Mouse (Mus musculus): ENCODE results near the gene Dnah5. TPM values are rescaled to one million over a fixed set of nuclear protein-coding genes. Genes with fewer than 3 reads are reported as not detected.

The Dnah5 gene
- 2.0 TPM in 2 replicates for total RNA-seq (2014; rRNA removed)
- polyA plus RNA-seq (2015; fragmentation: Nextera tagmentation; extraction: Ambion mirVana), result 0.19 and 0.24 TPM in 2 replicates

DNA sequence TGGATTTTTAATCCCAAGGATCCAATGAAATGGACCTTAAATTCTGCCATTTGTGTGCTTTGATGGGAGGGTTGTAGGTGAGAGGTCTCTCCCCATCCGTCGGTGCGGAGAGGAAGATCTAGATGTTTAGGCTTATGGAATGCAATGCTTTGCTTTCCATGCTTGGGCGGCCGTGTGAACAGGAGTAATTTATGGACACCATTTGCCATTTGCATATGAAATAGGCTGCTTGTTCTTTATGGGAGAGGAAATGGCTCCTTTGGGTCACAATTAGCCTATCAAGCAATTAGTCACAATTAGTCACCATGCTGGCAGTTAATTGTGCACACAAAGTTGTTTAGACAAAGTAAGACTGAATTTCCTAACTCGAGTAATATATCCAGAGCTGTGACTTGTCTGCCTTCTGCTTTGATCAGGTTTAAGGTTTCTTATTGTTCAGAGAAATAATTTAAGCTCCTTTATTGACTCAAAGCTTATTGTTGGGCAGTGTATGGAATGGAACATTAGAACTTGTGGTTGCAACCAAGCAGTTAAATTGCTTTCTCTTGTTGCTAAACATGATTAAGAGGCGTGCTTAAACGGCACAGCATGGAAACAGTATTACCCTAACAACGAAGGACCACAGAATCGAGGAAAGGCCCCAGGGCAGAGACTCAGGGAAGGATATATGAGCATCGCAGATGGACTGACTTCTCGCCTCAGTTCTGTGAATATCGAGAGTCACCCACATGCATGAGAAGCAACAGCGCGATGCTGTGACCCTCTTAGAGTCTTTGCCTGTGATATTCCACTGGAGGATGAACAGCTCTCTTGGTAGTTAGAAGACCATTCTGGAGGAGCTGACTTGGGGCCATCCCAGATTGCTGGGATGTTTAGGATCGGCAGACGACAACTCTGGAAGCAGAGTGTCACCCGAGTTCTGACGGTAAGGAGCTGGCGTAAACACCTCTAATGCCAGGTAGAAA, at the start of gene Dnah5:
Gene Dnah5, plus strand, starts transcription at position 642 of the 965 bp plus-strand sequence.
- Histone ChIP-seq H3K4me3 (ENCODE audit: low read depth, low read length) (no peak within 1 kb of the TSS), H3K9me3 (ENCODE audit: low read length) (no peaks in the 10 kb centered on the region), H3K4me1 (ENCODE audit: insufficient read depth) (no peaks in the 10 kb centered on the region), H3K27ac (ENCODE audit: low read depth, low read length) (no peak within 1 kb of the TSS), H3K4me2 (ENCODE audit: low read depth) (no peak within 1 kb of the TSS), H3K36me3 (ENCODE audit: insufficient read depth) (no peaks in the 10 kb centered on the region), H3K27me3 (ENCODE audit: insufficient read depth, low read length) (no peaks in the 10 kb centered on the region; the same call in 1 of the 2 replicates), H3K9ac (no peak within 1 kb of the TSS)
- WGBS, result 43% methylated on average over 20 of the region's 20 CpGs
- ATAC-seq (no peak; the same call in 1 of the 2 replicates), DNase-seq (no peak)
- TF ChIP-seq CTCF (IDR thresholded peaks at IDR 0.05; ENCODE audit: low read depth), result no peak

DNA sequence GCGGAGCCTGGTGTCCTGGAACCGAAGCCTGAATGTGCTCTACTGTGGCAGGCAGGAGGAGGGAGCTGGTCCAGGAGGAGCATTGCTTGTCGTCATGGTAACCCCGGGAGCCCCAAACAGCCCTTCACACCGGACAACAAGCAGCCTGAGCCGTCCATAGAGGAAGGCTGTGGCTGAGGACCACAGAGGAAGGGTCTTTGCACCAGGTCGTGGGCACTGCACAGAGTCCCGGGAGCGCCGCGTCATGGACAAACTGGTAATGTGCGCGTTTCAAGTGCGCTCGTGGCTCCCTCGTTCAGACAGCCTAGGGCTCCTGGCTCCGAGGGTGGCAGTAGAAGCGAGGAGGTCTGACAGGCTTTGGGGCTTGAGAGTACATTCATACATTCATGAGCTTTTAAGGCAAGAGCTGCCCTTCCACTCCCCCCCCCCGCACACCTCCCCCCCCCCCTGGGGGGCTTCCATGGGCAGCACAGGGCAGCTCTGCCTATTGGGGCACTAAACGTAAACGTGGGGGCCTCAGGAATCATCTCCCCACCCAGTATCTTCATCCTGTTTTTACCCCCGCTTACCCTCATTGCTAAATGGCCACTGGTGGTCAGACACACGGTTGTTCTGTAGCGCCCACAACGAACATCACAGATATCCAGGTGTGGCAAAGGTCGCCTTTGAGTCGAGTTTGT, 48.6 kb upstream of the Dnah5 start:
- 6% methylated on average over 27 of the region's 27 CpGs for WGBS
- no peaks in the 10 kb centered on the region for H3K36me3 ChIP-seq (ENCODE audit: insufficient read depth)
- peak overlapping the region; percentile 84 for H3K4me2 ChIP-seq (ENCODE audit: low read depth)

DNA sequence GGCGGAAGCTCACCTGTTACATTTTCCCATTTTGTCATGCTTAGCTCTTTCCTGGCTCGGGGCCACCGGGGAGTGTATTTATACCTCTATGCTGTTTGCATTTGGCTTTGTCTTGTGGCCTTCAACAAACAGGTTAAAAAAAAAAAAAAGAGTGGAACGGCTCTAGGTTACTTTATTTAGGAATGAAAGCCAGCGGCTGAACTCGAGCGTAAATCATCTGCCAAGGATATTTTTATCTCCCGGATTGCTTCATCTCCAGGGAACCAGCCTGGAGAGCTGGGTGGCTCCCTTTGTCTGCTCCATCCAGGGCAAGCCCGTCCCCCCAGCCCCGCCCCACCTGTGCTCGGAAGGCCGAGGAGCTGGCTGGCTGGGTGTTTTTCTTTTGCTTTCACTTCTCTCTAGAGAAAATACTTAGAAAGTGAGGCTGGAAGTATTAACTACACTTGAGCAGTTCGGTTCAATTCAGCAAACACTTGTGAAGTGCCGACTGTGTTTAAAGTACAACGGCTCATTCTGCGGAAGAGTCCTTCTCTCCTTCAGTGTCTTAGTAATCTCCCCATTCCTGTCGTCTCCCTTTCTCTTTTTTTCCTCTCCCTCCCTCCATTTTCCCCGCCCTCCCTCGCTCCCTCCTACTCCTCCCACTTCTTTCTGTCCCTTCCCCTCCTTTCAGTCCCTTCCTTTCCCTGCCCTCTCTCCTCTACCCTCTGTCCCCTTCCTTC, 44.6 kb upstream of the Dnah5 start:
- H3K4me3 ChIP-seq (ENCODE audit: low read depth, low read length), result peak overlapping the region; percentile 39
- peak overlapping the region; percentile 47; the same call in 1 of the 2 replicates for H3K27ac ChIP-seq (ENCODE audit: low read depth, low read length)
- H3K36me3 ChIP-seq (ENCODE audit: insufficient read depth), result no peaks in the 10 kb centered on the region
- H3K4me2 ChIP-seq (ENCODE audit: low read depth), result peak overlapping the region; percentile 63
- peak; percentile 71 for DNase-seq
- H3K4me1 ChIP-seq (ENCODE audit: insufficient read depth), result peaks cover 8% of the 10 kb centered on the region; the same call in 1 of the 2 replicates
- H3K27me3 ChIP-seq (ENCODE audit: insufficient read depth, low read length), result no peaks in the 10 kb centered on the region
- H3K9ac ChIP-seq, result peak overlapping the region; percentile 43
- TF ChIP-seq CTCF (IDR thresholded peaks at IDR 0.05; ENCODE audit: low read depth), result no peak
- WGBS, result 1% methylated on average over 19 of the region's 19 CpGs
- no peaks in the 10 kb centered on the region for H3K9me3 ChIP-seq (ENCODE audit: low read length)
- peak; percentile 58 for ATAC-seq

More for the DNA sequence above, 48.6 kb upstream of the Dnah5 start:
- peak; percentile 90 for ATAC-seq
- Histone ChIP-seq H3K9me3 (ENCODE audit: low read length) (no peaks in the 10 kb centered on the region), H3K4me1 (ENCODE audit: insufficient read depth) (peaks cover 8% of the 10 kb centered on the region; the same call in 1 of the 2 replicates), H3K4me3 (ENCODE audit: low read depth, low read length) (peak overlapping the region; percentile 38), H3K9ac (peak overlapping the region; percentile 33), H3K27me3 (ENCODE audit: insufficient read depth, low read length) (no peaks in the 10 kb centered on the region), H3K27ac (ENCODE audit: low read depth, low read length) (no peak overlapping the region)
- peak; percentile 71 for TF ChIP-seq CTCF (IDR thresholded peaks at IDR 0.05; ENCODE audit: low read depth)
- DNase-seq, result peak; percentile 76

DNA sequence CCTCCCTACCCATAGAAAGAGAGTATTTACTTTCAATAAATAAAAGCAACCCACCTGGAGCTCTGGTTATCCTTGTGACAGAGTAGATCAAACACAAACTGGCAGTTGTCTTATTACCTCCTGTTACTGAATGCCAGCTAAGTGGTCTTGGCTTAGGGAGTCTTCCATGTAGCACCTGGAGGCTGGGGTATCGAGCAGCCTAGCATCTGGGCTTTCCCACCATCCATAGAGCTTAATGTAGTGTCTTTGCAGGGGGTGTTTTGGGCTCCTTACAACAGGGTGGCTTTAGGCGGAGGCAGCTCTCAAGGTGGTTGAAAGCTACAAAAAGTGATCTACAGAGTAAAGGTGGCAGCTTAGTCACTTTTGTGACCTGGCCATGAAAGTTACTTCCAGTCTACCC, 41.3 kb upstream of the Dnah5 start:
- no peaks in the 10 kb centered on the region for H3K36me3 ChIP-seq (ENCODE audit: insufficient read depth)

DNA sequence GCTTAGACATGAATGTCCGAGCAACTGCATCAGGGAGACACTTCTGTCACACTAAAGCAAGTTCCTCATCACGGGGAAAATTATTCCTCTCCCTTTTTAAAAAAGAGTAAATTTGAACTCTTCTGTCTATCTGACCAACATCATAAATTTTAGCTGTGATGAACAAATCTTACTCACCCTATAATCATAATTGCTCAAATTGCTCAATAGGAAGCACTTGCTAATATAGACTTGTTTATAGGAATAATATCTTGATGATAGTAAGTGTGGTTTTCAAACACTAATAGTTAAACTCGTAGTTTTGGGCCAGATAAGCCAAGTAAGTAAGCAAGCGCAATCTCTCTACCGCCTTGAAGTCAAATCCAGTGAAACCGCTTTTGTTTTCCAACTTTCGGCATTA, 38.3 kb upstream of the Dnah5 start:
- H3K9me3 ChIP-seq (ENCODE audit: low read length), result no peaks in the 10 kb centered on the region
- H3K27ac ChIP-seq (ENCODE audit: low read depth, low read length), result no peak overlapping the region
- H3K4me2 ChIP-seq (ENCODE audit: low read depth), result no peak overlapping the region
- no peaks in the 10 kb centered on the region for H3K4me1 ChIP-seq (ENCODE audit: insufficient read depth)
- no peak for DNase-seq
- H3K9ac ChIP-seq, result no peak overlapping the region
- no peak for TF ChIP-seq CTCF (IDR thresholded peaks at IDR 0.05; ENCODE audit: low read depth)
- H3K4me3 ChIP-seq (ENCODE audit: low read depth, low read length), result no peak overlapping the region
- no peaks in the 10 kb centered on the region for H3K27me3 ChIP-seq (ENCODE audit: insufficient read depth, low read length)
- WGBS, result 87% methylated on average over 7 of the region's 7 CpGs
- no peaks in the 10 kb centered on the region for H3K36me3 ChIP-seq (ENCODE audit: insufficient read depth)
- ATAC-seq, result no peak

More for the DNA sequence above, 41.3 kb upstream of the Dnah5 start:
- no peak for TF ChIP-seq CTCF (IDR thresholded peaks at IDR 0.05; ENCODE audit: low read depth)
- no peaks in the 10 kb centered on the region for H3K27me3 ChIP-seq (ENCODE audit: insufficient read depth, low read length)
- no peaks in the 10 kb centered on the region for H3K9me3 ChIP-seq (ENCODE audit: low read length)
- no peak overlapping the region for H3K4me2 ChIP-seq (ENCODE audit: low read depth)
- 81% methylated on average over 2 of the region's 2 CpGs for WGBS
- H3K27ac ChIP-seq (ENCODE audit: low read depth, low read length), result no peak overlapping the region
- ATAC-seq, result no peak
- no peak overlapping the region for H3K4me3 ChIP-seq (ENCODE audit: low read depth, low read length)
- no peak for DNase-seq
- H3K4me1 ChIP-seq (ENCODE audit: insufficient read depth), result no peaks in the 10 kb centered on the region
- no peak overlapping the region for H3K9ac ChIP-seq

DNA sequence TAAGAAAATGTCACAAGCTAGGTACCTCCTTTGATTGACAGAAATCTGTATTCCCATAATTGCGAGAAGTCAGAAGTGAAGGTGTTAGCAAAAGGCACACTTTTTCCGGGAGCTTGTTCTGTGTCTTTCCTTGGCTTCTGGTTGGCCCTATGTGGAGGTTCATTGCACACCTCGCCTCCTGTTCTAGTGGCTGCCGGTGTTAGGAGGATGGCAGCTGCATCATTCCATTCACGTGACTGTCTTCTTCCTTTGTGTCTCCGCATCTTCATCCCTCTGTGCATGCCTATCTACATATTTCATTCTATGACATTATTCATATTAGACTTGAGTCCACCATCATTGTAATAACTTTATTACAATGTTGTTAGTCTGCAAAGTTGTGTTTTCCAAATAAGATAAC, 37.5 kb upstream of the Dnah5 start:
- DNase-seq, result no peak
- H3K4me3 ChIP-seq (ENCODE audit: low read depth, low read length), result no peak overlapping the region
- H3K27me3 ChIP-seq (ENCODE audit: insufficient read depth, low read length), result no peaks in the 10 kb centered on the region
- H3K36me3 ChIP-seq (ENCODE audit: insufficient read depth), result no peaks in the 10 kb centered on the region
- no peak overlapping the region for H3K27ac ChIP-seq (ENCODE audit: low read depth, low read length)
- H3K9me3 ChIP-seq (ENCODE audit: low read length), result no peaks in the 10 kb centered on the region
- no peaks in the 10 kb centered on the region for H3K4me1 ChIP-seq (ENCODE audit: insufficient read depth)
- WGBS, result 82% methylated on average over 6 of the region's 6 CpGs
- H3K9ac ChIP-seq, result no peak overlapping the region
- TF ChIP-seq CTCF (IDR thresholded peaks at IDR 0.05; ENCODE audit: low read depth), result no peak
- no peak for ATAC-seq
- no peak overlapping the region for H3K4me2 ChIP-seq (ENCODE audit: low read depth)
